Mouse (Mus musculus): ENCODE results near the gene Ncaph2.

DNA sequence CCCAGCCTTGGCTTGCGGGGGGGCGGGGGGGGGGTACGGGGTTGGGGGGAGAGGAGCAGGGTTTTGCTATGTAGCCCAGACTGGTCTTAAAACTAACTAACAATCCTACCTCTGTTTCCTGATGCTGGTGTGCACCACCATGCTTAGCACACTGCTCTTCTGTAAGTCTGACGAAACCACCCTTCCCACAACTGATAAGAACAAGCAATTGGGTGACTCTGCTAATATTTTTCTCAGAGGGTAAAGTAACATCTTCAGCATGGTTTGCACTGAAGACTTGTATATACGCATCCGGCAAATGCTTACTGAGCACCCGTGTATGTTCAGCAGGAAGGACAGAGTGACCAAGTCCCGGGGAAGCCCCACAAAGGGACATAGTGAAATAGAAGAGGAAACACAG lies 34.3 kb upstream of the Ncaph2 start:
- no peak for TF ChIP-seq CTCF (IDR thresholded peaks at IDR 0.05; ENCODE audit: low read depth, low read length)
- no peak for TF ChIP-seq POLR2A (IDR thresholded peaks at IDR 0.05; ENCODE audit: extremely low read depth, insufficient read depth, low read length)
